Mouse (Mus musculus) E14TG2a.4 (cell line): Measurements from ENCODE around the gene Slc2a3.

Experiments used
- CTCF ChIP-seq: conservative IDR thresholded peaks from 2 replicates; pipeline ENCODE4 v1.5.1; 2014; ENCODE audit warnings: low read length
- NANOG ChIP-seq: IDR thresholded peaks from 2 replicates; pipeline ENCODE4 v1.6.1; 2014; ENCODE audit warnings: borderline replicate concordance, low read length, mixed read lengths
- POU5F1 ChIP-seq: IDR thresholded peaks from 2 replicates; pipeline ENCODE4 v1.6.1; 2014; ENCODE audit warnings: low read length, borderline replicate concordance

DNA sequence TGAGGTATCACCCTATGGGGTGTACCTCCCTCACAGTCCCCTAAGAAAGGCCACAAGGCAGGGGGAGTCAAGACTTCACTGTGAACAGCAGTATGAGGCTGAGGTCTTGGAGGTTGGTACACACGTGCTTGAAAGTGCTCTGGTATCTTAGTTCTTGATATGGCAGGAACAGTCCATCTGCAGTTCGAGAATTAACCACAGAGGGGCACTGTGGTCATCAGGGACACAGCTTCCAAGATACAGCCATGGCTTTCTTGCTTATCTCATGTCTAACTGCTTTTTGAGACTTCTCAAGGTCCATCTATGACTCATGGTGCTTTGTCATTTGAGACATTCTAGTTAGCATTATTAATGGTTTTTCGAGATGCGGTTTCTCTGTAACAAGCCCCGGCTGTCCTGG, 3.0 kb upstream of the Slc2a3 start:
- TF ChIP-seq CTCF = peak; percentile 93
- no peak for TF ChIP-seq POU5F1
- no peak for TF ChIP-seq NANOG
